Mouse (Mus musculus) liver, embryonic 13.5 days (tissue): ENCODE results near the gene Fgfr1op. TPM values are rescaled to one million over a fixed set of nuclear protein-coding genes. Genes with fewer than 3 reads are reported as not detected.
"Not testable (repeated sequence)": the region's sequence is repeated elsewhere in the genome, so short reads cannot be mapped to it uniquely, and the experiment has no call there.

ENCODE experiments used
- ATAC-seq: fragments of 200-750 bp; cut with Nextera tagmentation; 2 replicates; pipeline ENCODE4 v1.8.0; 2017; ENCODE audit warnings: low read depth, mild to moderate bottlenecking, moderate number of reproducible peaks, moderate library complexity
- DNase-seq: peaks from one replicate; pipeline ENCODE4 v3.0.0; 2022
- H3K27ac ChIP-seq: fragments of 300-500 bp; sonication (generic); 2 replicates; pipeline ENCODE4 v1.5.1; 2015; ENCODE audit warnings: moderate library complexity, mild to moderate bottlenecking, inconsistent platforms
- H3K27me3 ChIP-seq: fragments of 300-500 bp; sonication (generic); 2 replicates; pipeline ENCODE4 v1.6.1; 2015; ENCODE audit warnings: mild to moderate bottlenecking, inconsistent platforms
- H3K36me3 ChIP-seq: fragments of 300-500 bp; sonication (generic); 2 replicates; pipeline ENCODE4 v1.6.1; 2015; ENCODE audit warnings: mild to moderate bottlenecking, inconsistent platforms
- H3K4me1 ChIP-seq: fragments of 300-500 bp; sonication (generic); replicated peaks from 2 replicates; pipeline ENCODE4 v1.6.1; 2015; ENCODE audit warnings: inconsistent platforms
- H3K4me2 ChIP-seq: fragments of 300-500 bp; sonication (generic); 2 replicates; pipeline ENCODE4 v1.6.1; 2015; ENCODE audit warnings: inconsistent platforms, mild to moderate bottlenecking, moderate library complexity
- H3K4me3 ChIP-seq: fragments of 300-500 bp; sonication (generic); replicated peaks from 2 replicates; pipeline ENCODE4 v1.5.1; 2015; ENCODE audit warnings: mild to moderate bottlenecking, inconsistent platforms
- H3K9ac ChIP-seq: fragments of 300-500 bp; sonication (generic); 2 replicates; pipeline ENCODE4 v1.6.1; 2015; ENCODE audit warnings: mild to moderate bottlenecking, inconsistent platforms
- H3K9me3 ChIP-seq: fragments of 300-500 bp; sonication (generic); replicated peaks from 2 replicates; pipeline ENCODE4 v1.6.1; 2016; ENCODE audit warnings: inconsistent platforms
- WGBS: fragments of 180-500 bp; shearing (Covaris S2); methylation state at CpG from one replicate; pipeline ENCODE4 v1.1.7; 2015; ENCODE audit not compliant: insufficient replicate concordance; 5-methylcytosine and 5-hydroxymethylcytosine counted together
- polyA plus RNA-seq: library from polyadenylated mRNA; unstranded; fragments of >200 nt; fragmentation: Nextera tagmentation; extraction: Ambion mirVana; gene quantifications from 2 replicates; pipeline ENCODE4 v1.2.1, GENCODE M21; 2015

The Fgfr1op gene
- polyA plus RNA-seq, 1 experiment from 2014 or later, result 13.4 TPM

- no peaks in the 10 kb centered on the region for H3K4me1 ChIP-seq
- H3K4me2 ChIP-seq, result no peak overlapping the region
- DNase-seq (no peak), ATAC-seq (no peak)
- 88% methylated on average over 5 of the region's 5 CpGs for WGBS
- peaks cover 73% of the 10 kb centered on the region for H3K36me3 ChIP-seq
- no peak overlapping the region for H3K9ac ChIP-seq
- H3K4me3 ChIP-seq, result no peak overlapping the region
- H3K27ac ChIP-seq, result no peak overlapping the region
- no peaks in the 10 kb centered on the region for H3K27me3 ChIP-seq
- no peaks in the 10 kb centered on the region for H3K9me3 ChIP-seq
Measured at GRCm38 (mm10) chr17:8177090-8177489, 11.8 kb downstream of the Fgfr1op start.

- DNase-seq, result no peak
- Histone ChIP-seq H3K9me3 (no peaks in the 10 kb centered on the region), H3K27ac (no peak overlapping the region), H3K9ac (no peak overlapping the region), H3K4me3 (no peak overlapping the region), H3K27me3 (no peaks in the 10 kb centered on the region), H3K4me2 (no peak overlapping the region), H3K36me3 (peaks cover 77% of the 10 kb centered on the region), H3K4me1 (no peaks in the 10 kb centered on the region)
- no peak for ATAC-seq
- WGBS, result 83% methylated on average over 5 of the region's 5 CpGs
Measured at GRCm38 (mm10) chr17:8183815-8184214, 18.5 kb downstream of the Fgfr1op start.

- Histone ChIP-seq H3K4me1 (no peaks in the 10 kb centered on the region), H3K27me3 (no peaks in the 10 kb centered on the region), H3K4me2 (no peak overlapping the region), H3K27ac (no peak overlapping the region), H3K9ac (no peak overlapping the region), H3K36me3 (peaks cover 80% of the 10 kb centered on the region), H3K9me3 (no peaks in the 10 kb centered on the region), H3K4me3 (no peak overlapping the region)
- 80% methylated on average over 7 of the region's 7 CpGs for WGBS
- ATAC-seq (no peak), DNase-seq (no peak)
Measured at GRCm38 (mm10) chr17:8184217-8184616, 18.9 kb downstream of the Fgfr1op start.

- H3K27ac ChIP-seq, result no peak overlapping the region
- H3K36me3 ChIP-seq, result peaks cover 61% of the 10 kb centered on the region
- no peaks in the 10 kb centered on the region for H3K27me3 ChIP-seq
- H3K4me1 ChIP-seq, result no peaks in the 10 kb centered on the region
- DNase-seq (no peak), ATAC-seq (no peak)
- no peaks in the 10 kb centered on the region for H3K9me3 ChIP-seq
- H3K9ac ChIP-seq, result no peak overlapping the region
- 86% methylated on average over 8 of the region's 8 CpGs for WGBS
- H3K4me2 ChIP-seq, result no peak overlapping the region
- no peak overlapping the region for H3K4me3 ChIP-seq
Measured at GRCm38 (mm10) chr17:8193678-8194077, 28.4 kb downstream of the Fgfr1op start.

GRCm38 (mm10) chr17:8195685-8196376, 30.5 kb downstream of the Fgfr1op start:
- 71% methylated on average over 8 of the region's 8 CpGs for WGBS

GRCm38 (mm10) chr17:8197652-8198051, 32.4 kb downstream of the Fgfr1op start:
- Histone ChIP-seq H3K9me3 (no peaks in the 10 kb centered on the region), H3K36me3 (peaks cover 28% of the 10 kb centered on the region), H3K4me3 (no peak overlapping the region), H3K27me3 (no peaks in the 10 kb centered on the region), H3K27ac (no peak overlapping the region), H3K4me2 (no peak overlapping the region), H3K9ac (no peak overlapping the region), H3K4me1 (no peaks in the 10 kb centered on the region)
- ATAC-seq (no peak), DNase-seq (no peak)
- WGBS, result 65% methylated on average over 3 of the region's 3 CpGs

More at GRCm38 (mm10) chr17:8195685-8196376, 30.5 kb downstream of the Fgfr1op start:
- Histone ChIP-seq H3K9me3 (no peaks in the 10 kb centered on the region), H3K36me3 (peaks cover 39% of the 10 kb centered on the region), H3K4me2 (no peak overlapping the region), H3K27me3 (no peaks in the 10 kb centered on the region), H3K4me1 (no peaks in the 10 kb centered on the region), H3K4me3 (no peak overlapping the region), H3K27ac (no peak overlapping the region), H3K9ac (no peak overlapping the region)
- ATAC-seq (no peak), DNase-seq (no peak)

GRCm38 (mm10) chr17:8199067-8199935, 34.0 kb downstream of the Fgfr1op start:
- ATAC-seq (no peak), DNase-seq (no peak)
- Histone ChIP-seq H3K9ac (no peak overlapping the region), H3K4me1 (no peaks in the 10 kb centered on the region), H3K4me2 (no peak overlapping the region), H3K27ac (no peak overlapping the region), H3K36me3 (peaks cover 14% of the 10 kb centered on the region), H3K27me3 (no peaks in the 10 kb centered on the region), H3K4me3 (no peak overlapping the region), H3K9me3 (no peaks in the 10 kb centered on the region)
- WGBS, result 60% methylated on average over 11 of the region's 11 CpGs

GRCm38 (mm10) chr17:8199936-8200330, 34.6 kb downstream of the Fgfr1op start:
- DNase-seq (no peak), ATAC-seq (no peak)
- Histone ChIP-seq H3K27me3 (no peaks in the 10 kb centered on the region), H3K4me1 (no peaks in the 10 kb centered on the region), H3K9ac (no peak overlapping the region), H3K27ac (no peak overlapping the region), H3K4me3 (no peak overlapping the region), H3K9me3 (no peaks in the 10 kb centered on the region), H3K36me3 (peaks cover 8% of the 10 kb centered on the region; the same call in 1 of the 2 replicates), H3K4me2 (no peak overlapping the region)
- WGBS, result 76% methylated on average over 1 of the region's 1 CpGs

GRCm38 (mm10) chr17:8203487-8203886, 38.2 kb downstream of the Fgfr1op start:
- Histone ChIP-seq H3K4me1 (no peaks in the 10 kb centered on the region), H3K4me2 (no peak overlapping the region), H3K9ac (no peak overlapping the region), H3K4me3 (no peak overlapping the region), H3K9me3 (no peaks in the 10 kb centered on the region), H3K27me3 (no peaks in the 10 kb centered on the region), H3K36me3 (no peaks in the 10 kb centered on the region), H3K27ac (no peak overlapping the region)
- no peak for DNase-seq
- no peak for ATAC-seq
- WGBS, result 41% methylated on average over 1 of the region's 1 CpGs

- ATAC-seq, H3K4me2 ChIP-seq, H3K9ac ChIP-seq, H3K36me3 ChIP-seq, H3K4me1 ChIP-seq, DNase-seq, H3K9me3 ChIP-seq, H3K4me3 ChIP-seq, H3K27ac ChIP-seq, H3K27me3 ChIP-seq: not testable (repeated sequence)
- whole genome bisulfite sequencing, result 68% methylated on average over 1 of the region's 1 CpGs
Measured at GRCm38 (mm10) chr17:8205221-8205631, 39.9 kb downstream of the Fgfr1op start.

GRCm38 (mm10) chr17:8206691-8207090, 41.4 kb downstream of the Fgfr1op start:
- WGBS, result 60% methylated on average over 5 of the region's 5 CpGs
- H3K4me2 ChIP-seq, result no peak overlapping the region
- H3K36me3 ChIP-seq, result no peaks in the 10 kb centered on the region
- DNase-seq, result no peak
- no peaks in the 10 kb centered on the region for H3K27me3 ChIP-seq
- no peak for ATAC-seq
- H3K4me1 ChIP-seq, result no peaks in the 10 kb centered on the region
- no peak overlapping the region for H3K9ac ChIP-seq
- no peak overlapping the region for H3K27ac ChIP-seq
- no peaks in the 10 kb centered on the region for H3K9me3 ChIP-seq
- no peak overlapping the region for H3K4me3 ChIP-seq
